Mouse (Mus musculus): Measurements from ENCODE around the gene BC016579. TPM values are rescaled to one million over a fixed set of nuclear protein-coding genes. Genes with fewer than 3 reads are reported as not detected.
A peak's percentile ranks its signal among the peaks of the same experiment; 100 is the strongest.

Gene BC016579
- total and polyA plus RNA-seq, 3 experiments: 0.14 to 0.26 TPM; not detected in 1

DNA sequence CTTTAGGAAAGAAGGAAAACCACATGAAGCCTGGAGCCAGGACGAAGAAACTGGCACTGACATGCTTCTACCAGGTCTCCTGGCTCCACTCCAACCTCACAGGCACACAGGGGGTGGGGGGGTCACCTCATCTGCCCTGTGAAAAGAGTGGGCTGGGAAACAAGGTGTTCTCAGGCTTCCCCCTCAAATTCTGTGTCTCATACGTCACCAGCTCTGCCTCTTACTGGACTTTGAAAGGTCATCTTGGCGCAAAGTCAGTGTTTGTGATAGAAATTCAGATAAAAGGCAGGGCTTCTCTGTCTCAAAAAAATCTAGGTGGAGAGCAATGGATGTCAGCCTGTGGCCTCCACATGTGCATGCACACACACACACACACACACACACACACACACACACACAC lies 12.6 kb downstream of the BC016579 start:
- DNase-seq: peak; percentile 28

DNA sequence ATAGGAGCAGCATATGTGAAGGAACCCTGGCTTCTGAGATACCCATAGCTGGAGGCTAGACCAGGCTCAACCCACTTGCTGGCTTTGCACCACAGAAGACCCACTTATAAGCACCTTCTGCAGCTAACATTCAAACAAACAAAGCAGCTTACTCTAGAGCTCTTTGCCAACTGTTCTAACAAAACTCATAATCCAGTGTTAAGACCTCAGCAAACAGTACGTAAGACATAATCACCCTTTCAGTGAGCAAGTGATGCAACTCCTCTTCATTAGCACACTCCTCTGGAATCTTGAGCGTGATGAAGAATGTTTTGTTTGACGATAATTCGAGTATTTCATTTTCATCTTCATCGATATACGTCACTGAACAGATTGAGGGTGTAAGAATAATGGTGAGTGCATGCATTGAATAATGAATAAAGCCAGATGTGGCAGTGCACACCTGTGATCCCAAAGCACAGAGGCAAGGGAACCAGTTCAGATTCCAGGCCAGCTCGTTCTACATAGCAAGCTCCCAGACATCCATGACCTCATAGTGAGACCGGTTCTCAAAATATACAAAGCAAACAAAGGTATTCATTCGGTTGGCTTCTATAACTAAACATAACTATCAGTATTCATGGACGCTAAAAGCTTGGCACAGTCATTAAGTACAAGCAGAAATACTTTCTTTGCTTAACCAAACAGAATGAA lies 13.7 kb downstream of the BC016579 start:
- DNase-seq: no peak

DNA sequence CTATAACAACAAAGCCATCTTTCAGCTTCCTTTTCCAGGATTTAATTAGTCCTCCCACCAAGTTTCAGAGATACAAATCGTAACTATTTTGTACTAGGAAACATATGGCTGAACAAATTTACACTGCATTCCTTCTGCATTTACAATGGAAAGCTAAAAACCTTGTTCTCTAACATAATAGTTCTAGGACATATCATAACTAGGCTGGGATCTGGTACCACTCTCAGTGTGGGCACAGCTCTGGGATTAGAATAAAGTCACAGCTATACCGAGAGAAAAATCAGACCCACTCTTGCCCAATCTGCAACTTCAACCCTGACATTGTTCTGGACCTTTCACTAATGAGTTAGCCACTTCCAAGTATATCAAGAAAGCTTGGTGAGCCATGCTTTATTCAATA lies 18.0 kb downstream of the BC016579 start:
- no peak for DNase-seq

DNA sequence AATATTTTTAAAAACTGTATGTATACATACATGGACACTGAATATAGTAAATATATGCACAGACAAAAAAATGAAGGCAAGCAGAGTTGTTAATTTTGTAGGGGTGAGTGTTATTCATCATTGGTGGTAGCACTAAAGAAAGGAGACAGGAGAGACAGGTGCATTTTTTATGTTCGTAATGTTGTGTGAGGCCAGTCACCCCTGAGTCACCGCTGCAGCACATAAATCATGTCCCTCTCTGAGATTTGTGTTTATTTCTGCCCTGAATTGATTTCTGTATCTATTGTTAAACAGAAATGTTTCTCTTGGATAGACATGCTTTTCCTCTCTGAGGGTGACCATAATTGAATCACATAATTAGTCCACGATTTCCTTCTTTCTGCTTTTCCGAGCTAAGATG lies 21.4 kb downstream of the BC016579 start:
- DNase-seq: peak; percentile 57

DNA sequence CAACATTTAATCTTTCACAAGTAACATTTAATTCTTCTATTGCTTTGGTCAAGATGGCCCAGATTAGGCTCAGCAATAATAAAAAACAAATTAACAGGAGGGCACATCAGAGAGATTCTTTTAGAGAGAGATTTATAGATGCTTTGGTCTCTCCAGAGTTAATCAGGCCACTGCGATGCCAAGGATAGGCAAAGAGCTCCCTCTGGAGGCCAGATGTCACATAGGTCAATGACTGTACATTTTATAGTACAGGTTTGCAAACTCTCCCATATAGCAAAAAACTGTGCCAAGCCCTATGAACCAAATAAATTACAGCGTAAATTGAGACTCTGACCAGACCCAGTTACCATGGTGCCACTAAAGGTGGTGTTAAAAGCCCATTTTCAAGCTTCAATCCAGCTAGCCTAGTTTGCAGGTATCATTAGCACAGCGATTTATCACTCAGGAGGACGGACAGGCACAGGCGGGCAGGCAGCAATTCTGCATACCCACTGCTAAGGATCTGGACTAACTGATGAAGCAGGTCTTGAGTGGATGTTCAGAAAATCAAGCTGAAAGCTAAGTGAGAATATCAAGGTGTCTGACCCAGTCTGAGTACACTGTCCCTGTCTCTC lies 23.4 kb downstream of the BC016579 start:
- DNase-seq: peak; percentile 54

DNA sequence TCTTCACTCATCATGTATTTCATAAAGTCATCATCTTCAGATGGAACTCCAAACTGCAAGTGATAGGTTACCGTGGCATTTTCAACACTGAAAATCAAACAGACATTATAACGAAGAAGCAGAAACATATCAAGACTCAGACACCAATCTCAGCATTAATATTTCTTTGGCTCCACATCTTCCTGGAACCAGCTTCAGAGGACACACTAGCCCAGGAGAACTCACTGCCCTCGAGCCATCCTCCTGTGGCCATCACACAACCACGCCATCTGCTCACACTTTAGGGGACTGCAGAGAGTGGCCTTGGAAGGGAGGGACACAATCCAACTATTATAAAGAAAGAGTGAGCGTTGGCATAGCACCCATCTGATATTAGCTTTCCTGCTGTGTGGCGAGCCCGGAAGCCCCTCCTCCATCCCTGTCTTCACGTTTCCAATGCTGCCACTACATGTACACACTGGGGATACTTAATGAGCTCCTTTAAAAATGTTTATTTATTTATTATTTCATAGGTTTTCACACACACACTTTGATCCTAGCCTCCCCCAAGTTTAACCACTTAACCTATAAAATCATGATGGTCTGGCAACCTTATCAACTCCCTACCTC lies 24.3 kb downstream of the BC016579 start:
- no peak for DNase-seq

DNA sequence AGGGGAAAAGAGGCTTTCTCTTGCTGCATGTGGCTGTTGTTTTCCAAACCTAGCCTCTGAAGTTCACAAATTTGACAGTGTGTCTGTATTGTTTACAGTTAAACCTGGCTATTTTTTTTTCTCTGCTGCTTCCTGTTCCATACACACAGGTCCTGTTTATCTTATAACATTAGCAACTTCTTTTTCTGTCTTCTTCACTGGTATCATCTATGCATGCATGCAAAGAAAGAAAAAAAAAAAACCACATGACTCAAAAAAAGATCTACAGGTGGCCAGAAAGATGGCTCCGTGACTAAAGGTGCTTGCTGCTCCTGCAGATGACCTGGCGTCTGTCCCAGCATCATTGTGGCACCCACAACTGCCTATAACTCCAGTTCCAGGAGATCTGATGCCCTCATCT lies 28.5 kb downstream of the BC016579 start:
- no peak for DNase-seq

DNA sequence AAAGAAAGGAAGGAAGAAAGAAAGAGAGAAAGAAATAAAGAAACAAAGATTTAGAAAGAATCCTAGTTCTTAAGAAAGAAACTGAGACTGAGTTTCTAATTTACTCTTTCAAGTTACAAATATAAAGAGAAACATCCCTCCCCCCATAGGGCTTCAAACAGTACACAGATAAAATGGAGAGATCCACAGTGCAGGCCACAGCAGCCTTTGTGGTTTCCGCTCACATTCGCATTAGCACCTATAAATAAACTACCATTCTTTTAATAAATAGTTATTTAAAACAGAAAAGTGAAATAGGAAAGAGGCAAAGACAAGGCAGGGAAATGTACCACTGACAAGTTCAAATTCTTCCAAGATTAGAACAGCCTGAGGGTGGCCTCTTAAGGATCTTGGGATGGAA lies 29.1 kb downstream of the BC016579 start:
- no peak for DNase-seq

DNA sequence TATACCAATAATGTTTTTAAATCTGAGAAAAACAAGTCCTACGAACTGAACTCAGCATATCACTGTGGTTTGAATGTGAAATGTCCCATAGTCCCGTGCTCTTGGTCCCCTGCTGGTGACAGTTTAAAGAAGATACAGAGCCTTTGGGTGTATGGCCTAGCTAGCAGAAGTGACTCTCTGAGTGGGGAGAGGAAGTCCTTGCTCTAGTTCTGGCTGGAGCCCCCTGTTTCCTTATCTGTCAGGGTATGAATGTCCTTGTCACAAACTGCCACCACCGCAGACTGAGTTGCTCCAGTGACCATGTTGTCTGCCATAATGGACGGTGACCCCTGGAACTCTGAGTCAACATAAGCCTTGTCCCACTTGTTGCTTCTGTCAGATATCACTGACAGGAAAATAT lies 30.6 kb downstream of the BC016579 start:
- DNase-seq: no peak

DNA sequence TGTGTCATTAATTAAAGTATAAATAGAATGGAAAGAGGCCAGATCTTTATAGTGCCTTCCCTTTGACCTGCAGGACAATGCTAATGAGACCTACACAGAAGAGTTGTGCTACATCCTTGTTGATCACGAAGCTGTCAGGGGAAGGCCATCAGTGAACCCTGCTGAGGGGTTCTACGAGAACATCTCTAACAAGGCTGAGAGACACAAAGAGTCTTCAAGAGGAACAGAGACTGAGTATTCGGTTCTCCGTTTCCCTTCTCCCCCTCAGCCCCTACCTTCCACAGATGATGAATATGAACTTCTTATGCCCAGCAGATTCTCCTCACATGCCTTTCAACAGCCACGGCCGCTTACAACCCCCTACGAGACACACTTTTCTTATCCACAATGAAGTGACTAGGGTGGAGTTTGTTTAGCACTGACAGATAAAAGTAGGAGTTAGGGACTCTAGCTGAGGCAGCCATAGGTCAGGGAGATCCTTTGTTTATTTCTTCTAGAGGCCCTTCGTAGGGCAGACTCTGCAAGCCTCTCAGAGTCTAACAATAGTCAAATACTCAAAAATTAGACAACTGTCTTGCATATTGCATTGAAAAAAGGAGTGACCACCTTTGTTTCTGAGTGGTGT lies 34.0 kb downstream of the BC016579 start:
- DNase-seq: no peak

DNA sequence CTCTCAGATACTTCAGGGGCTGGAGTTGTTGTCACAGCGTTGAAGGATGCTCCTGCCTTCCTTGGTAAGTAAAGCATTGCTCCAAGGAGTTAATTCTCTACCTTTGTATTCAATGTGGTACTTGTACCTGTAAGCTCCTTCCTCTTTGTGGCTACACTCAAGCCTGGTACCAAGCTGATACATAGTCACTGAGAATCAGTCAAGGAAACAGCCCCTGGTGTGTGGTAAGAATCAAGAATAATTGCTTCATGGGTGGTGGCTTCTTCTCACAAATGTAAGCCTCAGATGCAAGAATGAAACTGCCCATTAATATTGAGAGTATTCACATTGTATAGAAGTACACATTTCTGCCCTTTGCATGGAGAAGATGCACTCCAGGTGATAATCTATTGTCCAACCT lies 37.9 kb downstream of the BC016579 start:
- DNase-seq: no peak

DNA sequence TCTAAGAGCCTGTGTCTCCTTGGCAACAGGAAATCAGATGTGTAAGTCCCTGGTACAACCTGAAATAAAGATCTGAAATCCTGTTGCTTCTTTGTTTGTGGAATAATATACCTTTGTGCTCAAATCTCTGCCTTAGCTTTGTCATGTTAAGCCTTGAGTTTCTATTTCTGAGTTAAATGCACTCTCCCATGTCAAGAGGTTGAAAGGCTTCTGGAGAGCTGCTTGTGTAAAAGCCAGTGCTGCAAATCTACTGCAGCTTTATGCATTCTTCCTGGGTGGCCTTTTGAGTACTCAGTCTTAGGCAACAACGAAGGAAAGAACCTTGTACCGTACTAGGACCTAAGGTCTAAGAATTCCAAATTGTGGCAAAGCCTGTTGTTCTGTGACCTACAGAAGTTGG lies 40.6 kb downstream of the BC016579 start:
- DNase-seq: no peak

DNA sequence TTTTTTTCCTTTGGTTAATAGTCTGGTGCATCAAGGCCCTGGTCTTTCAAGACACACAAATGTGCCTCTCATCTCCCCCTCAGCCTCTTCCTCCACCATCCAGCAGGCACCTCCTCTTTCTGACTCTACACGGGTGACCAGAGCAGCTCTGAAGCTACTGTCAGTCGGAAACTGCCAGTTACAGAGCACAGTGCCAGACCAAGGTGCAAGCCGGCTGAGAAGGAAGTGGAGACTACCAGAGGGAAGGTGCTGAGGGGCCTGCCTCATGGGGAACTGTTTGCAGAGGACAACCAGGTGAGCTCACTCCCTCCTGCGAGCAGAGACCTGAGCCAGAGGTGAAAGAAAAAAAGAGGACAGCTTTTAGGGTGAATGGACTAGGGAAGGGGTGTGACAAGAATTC lies 43.6 kb downstream of the BC016579 start, which contains the start of gene Gcsam:
TSS of gene Gcsam (plus strand) at position 114 of the 400 bp plus-strand sequence.
- DNase-seq: no peak

DNA sequence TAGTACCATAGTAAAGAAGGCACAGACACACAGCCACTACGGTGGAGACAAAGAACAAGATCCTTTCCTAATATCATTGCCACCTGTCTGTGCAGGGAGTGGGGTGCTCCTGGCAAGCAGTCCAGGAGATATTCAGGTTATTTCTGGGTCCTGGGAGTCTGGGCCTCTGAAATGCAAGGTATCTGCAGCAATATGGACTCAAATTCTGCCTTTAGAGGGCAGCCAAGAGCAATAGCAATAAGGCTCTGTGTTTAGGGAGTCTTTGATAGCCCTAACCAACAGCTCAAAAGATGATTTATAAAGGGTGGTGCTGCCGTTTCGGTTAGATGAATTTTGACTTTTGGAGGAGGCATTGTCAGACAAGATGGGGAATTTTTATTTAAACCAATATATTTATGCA lies 44.6 kb downstream of the BC016579 start:
- peak; percentile 39 for DNase-seq

DNA sequence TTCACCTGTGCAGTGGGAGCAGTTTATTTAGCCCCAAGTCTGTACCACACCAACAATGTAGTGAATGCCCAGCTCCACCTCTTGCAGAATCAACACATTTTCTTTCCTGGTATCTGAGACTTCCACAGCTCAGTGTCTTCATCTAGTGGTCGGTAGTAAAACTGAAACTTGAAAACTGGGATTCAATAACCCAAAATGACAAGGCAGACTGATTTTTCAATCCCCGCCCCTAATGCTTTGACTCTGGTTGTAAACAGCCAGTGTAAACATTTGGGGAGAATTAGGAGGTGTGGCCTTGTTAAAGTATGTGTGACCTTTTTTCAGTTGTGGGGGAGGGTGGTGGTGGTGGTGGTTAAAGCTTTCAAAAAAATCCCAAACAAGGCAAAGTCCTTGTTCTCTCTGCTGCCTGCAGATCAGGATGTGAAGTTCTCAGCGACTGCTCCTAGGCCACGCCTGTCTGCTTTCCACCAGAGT lies 45.4 kb downstream of the BC016579 start:
- peak; percentile 11 for DNase-seq

DNA sequence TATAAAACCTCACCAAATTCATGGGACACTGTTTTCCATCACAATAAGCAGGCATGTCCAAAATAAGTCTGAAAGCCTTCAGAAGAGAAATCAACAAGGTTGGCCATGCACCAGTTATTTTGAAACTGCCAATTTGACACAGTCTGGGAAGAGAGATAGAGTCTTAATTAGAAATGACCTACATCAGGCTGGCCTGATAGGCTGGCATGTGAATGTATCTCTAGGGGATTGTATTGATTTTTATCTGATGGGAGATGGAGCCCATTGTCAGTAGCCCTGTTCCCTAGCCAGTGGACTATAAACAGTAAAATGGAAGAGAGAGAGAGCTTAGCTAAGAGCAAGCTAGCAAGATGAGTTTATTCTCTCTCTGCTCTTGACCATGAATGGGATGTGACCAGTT lies 58.4 kb downstream of the BC016579 start:
- DNase-seq: no peak

DNA sequence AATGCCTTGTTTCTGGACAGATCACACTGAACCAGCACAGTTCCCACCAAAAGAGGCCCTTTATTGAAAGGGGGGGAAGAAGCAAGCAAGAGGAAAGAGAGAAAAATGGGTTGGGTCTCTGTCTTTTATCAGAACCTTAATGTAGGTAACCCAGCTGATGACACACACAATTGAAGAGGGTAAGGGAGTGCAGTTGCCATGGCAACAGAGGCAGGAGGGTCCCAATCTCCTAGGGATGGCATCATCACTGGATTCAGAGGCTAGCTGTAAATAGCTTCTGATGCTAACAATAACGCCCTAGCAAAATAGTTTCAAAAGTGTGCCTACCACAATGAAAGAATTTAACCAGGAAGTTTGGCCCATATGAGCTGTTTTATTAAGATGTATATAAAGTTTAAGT lies 60.2 kb downstream of the BC016579 start:
- no peak for DNase-seq

DNA sequence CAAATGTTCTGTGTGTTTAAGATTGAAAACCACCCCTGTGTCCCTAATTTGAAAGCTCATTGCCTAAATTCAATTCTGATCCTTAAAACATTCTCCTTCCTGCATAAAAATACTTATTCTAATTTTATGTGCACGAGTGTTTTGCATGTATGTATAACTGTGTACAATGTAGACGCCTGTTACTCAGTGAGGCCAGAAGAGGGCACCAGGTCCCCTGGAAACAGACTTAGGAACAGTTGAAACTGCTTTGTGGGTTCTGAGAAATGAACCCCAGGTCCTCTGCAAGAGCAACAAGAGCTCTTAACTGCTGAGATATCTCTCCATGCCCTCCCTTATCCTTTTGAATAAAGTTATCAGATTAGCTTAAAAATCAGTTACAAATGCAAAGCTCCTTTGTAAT lies 71.4 kb downstream of the BC016579 start:
- DNase-seq: peak; percentile 17

DNA sequence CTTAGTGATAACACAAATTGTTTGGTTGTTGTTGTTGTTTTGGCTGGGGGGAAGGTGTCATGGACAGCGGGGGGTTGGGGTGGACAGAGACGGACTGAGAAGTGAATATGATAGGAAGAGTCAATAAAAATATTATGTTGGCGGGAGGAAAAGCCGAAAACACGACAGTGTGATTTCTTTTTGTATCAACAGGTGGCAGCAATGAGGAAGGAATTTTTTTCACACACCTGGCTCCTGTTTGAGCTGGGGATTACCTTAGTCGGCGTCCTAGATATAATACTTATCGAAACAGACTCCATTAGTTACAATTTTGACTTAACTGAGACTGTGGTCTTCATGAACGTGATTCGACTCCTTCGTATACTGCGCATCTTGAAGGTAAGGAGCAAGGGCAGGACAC lies 74.0 kb downstream of the BC016579 start:
- DNase-seq: no peak
